Mouse (Mus musculus) adipose tissue, adult 10 weeks (tissue): ENCODE measurements around the gene Zfp184. TPM values are rescaled to one million over a fixed set of nuclear protein-coding genes. Genes with fewer than 3 reads are reported as not detected.

Experiments
- polyA plus RNA-seq: library from polyadenylated mRNA; stranded (reverse); fragments of 350-450 nt; fragmentation: Illumina TruSeq; extraction: RNeasy Lipid Tissue Mini Kit (QIAGEN cat#74804); gene quantifications from one replicate; pipeline ENCODE4 v1.2.3, GENCODE M21; 2014; ENCODE audit warnings: low read depth, low replicate concordance

The Zfp184 gene
- polyA plus RNA-seq: 3.0 TPM

DNA sequence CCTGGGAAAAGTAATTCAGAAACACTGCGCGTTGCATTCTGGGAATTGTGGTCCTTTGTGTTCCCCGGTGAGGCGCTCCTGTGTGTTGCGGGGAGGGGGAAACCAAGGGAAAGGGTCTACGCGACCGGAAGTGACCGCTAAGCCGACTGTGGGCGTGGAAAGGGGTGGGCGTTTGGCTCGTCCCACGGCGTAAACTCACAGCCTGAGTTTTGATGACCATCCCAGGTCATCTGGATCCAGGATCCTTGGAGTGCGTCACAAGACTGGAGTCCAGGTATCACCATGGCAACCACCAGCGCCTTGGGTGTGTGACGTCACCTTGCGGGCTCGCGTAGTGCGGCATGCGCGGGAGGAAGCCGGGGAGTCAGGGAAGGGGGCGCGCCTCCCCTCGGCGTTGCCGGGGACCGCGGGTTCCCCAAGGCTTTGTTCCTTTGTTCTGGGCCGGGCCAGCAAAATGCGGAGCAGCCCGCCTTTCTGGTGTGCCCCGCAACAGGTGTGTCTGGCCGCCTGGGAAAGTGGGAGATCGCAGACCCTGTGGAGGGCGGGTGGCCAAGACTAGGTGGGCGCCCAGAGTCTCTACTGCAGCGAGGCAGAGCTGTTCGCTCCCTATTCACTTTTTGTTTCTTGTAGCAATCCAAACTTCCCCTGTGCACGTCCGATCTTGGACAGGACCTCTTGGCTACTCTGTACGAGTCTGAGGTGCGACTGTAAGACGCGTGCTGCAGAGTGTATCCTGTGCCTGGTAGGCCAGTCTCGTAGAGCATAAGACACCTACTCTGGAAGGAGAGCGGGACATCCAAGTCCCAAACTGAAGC lies at the start of gene Zfp184:
Gene Zfp184, plus strand, starts transcription at position 169 of the 815 bp plus-strand sequence.

DNA sequence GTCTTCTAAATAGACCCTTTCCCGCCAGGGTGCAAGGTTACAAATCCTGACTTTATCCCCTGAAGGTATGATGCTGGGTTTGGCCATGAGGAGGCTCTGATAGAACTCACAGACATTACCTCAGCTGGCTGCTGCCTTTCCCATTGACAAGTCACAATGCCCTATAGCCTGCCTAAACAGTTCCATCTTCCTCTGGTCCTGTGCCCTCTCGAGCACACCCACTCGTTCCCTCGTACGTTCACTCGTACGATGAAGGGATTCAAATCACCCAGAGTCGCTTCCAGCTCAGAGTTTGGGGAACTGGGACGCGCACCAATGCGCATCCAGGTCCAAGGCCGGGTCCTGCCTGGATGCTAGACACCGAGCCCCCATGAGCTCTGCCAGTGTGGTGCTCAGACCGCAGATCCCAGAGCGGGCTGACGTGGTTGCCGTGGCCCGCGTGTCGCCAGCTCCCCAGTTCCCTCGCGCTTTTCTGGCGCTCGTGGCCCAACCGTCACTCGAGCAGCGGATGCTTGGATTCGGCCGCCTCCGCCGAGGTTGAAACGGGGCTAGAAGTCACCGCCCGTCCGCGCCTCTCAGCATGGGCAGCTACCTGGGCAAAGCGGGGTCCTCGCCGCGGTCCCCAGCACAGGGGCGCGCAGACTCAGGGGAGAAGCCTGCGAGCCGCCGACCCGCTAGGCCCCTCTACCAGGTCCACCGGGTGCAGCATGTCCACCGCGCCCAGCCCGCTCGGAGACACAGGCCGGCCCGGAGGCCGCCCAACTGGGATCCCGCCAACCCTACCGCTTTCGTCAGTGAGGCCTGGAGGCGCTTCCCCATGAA lies 36.3 kb downstream of the Zfp184 start, which contains the start of gene Pom121l2:
Gene Pom121l2, plus strand, starts transcription at position 214 of the 822 bp plus-strand sequence.

DNA sequence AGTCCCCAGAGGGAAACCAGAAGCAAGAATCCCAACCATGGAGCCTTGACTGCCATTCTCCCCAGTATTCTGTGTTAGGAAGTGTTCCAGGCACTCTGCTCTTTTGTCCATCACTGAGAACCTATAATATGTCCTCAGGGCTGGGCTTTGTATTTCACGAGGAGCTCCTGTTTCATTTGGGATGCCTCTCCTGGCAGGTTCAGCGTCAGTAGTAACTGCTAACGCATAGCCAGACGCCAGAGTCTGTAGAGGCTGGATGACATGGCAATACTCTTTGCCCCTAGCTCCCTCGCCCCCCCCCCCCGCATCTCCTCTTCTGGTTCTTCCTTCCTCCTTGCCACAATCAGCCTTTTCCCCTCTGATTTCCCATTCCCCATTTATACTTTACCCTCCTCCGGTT lies 64.7 kb downstream of the Zfp184 start, which contains the start of gene Prss16:
Gene Prss16, minus strand, starts transcription at position 101 of the 400 bp plus-strand sequence.

Other genes with a start within 250 kb of the Zfp184 start
- gene Olfr1359, start 247.0 kb upstream of the Zfp184 start, polyA plus RNA-seq: not detected
- not detected for gene Hist1h2bl, start 229.0 kb upstream of the Zfp184 start, polyA plus RNA-seq
- not detected for gene Hist1h2ai, start 228.7 kb upstream of the Zfp184 start, polyA plus RNA-seq
- not detected for gene Hist1h3h, start 227.4 kb upstream of the Zfp184 start, polyA plus RNA-seq
- not detected for gene Hist1h2bm, start 223.1 kb upstream of the Zfp184 start, polyA plus RNA-seq
- gene Hist1h4j, start 210.0 kb upstream of the Zfp184 start, polyA plus RNA-seq: 1.1 TPM
- not detected for gene Hist1h4k, start 194.6 kb upstream of the Zfp184 start, polyA plus RNA-seq
- not detected for gene Hist1h2ak, start 191.3 kb upstream of the Zfp184 start, polyA plus RNA-seq
- gene Hist1h2bn, start 191.0 kb upstream of the Zfp184 start, polyA plus RNA-seq: not detected
- gene Hist1h1b, start 164.5 kb upstream of the Zfp184 start, polyA plus RNA-seq: not detected
- not detected for gene Hist1h3i, start 161.7 kb upstream of the Zfp184 start, polyA plus RNA-seq
- not detected for gene Hist1h2an, start 157.9 kb upstream of the Zfp184 start, polyA plus RNA-seq
- 1.7 TPM for gene Hist1h2bp, start 157.6 kb upstream of the Zfp184 start, polyA plus RNA-seq
- gene Hist1h2bq, start 134.9 kb upstream of the Zfp184 start, polyA plus RNA-seq: 1.0 TPM
- gene Hist1h2ao, start 134.6 kb upstream of the Zfp184 start, polyA plus RNA-seq: not detected
- gene Hist1h4m, start 133.3 kb upstream of the Zfp184 start, polyA plus RNA-seq: not detected
- 2.9 TPM for gene Hist1h4n, start 112.9 kb upstream of the Zfp184 start, polyA plus RNA-seq
- not detected for gene Hist1h2ap, start 111.6 kb upstream of the Zfp184 start, polyA plus RNA-seq
- 0.46 TPM for gene Hist1h2br, start 111.4 kb upstream of the Zfp184 start, polyA plus RNA-seq
- 3.5 TPM for gene Pom121l2, start 36.1 kb downstream of the Zfp184 start, polyA plus RNA-seq
- not detected for gene Prss16, start 64.6 kb downstream of the Zfp184 start, polyA plus RNA-seq
- gene Hist1h2ah, start 90.5 kb downstream of the Zfp184 start, polyA plus RNA-seq: not detected
- not detected for gene Hist1h2bk, start 90.8 kb downstream of the Zfp184 start, polyA plus RNA-seq
- 6.8 TPM for gene Hist1h4i, start 96.3 kb downstream of the Zfp184 start, polyA plus RNA-seq
- not detected for gene Hist1h2ag, start 97.8 kb downstream of the Zfp184 start, polyA plus RNA-seq
- not detected for gene Hist1h2bj, start 98.1 kb downstream of the Zfp184 start, polyA plus RNA-seq
- not detected for gene Vmn1r188, start 139.3 kb downstream of the Zfp184 start, polyA plus RNA-seq
- not detected for gene Vmn1r189, start 160.7 kb downstream of the Zfp184 start, polyA plus RNA-seq
- gene Vmn1r191, start 238.9 kb downstream of the Zfp184 start, polyA plus RNA-seq: not detected
- gene Vmn1r192, start 246.0 kb downstream of the Zfp184 start, polyA plus RNA-seq: not detected